Mouse (Mus musculus): ENCODE measurements around the gene Slpi. TPM values are rescaled to one million over a fixed set of nuclear protein-coding genes. Genes with fewer than 3 reads are reported as not detected.
"Not testable (repeated sequence)": the region's sequence is repeated elsewhere in the genome, so short reads cannot be mapped to it uniquely, and the experiment has no call there.

Slpi gene
- polyA plus RNA-seq, 1 experiment from 2014 or later: 26.6 TPM

DNA sequence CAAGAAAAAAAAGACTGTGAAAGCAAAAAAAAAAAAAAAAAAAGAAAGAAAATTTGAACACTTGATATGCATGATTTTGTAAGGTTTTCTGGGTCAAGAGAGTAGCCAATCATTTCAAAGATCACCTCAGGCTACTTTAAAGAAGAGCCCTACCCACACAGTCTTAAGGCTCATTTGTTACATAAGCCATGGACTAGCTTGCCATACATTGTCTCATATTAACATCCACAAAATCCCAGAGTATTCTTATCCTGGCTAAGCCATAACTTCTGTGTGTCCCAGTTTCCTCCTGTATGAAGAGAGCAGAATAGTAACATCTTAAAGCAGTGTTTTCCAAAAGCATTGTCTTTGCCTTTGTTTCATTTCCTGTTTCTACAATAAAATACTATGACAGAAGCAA is 73.4 kb downstream of the Slpi start:
- not testable (repeated sequence) for H3K4me2 ChIP-seq (ENCODE audit: low read depth, low read length); H3K4me1 ChIP-seq (ENCODE audit: control insufficient read depth, low read depth, low read length); H3K36me3 ChIP-seq (ENCODE audit: control insufficient read depth, insufficient read depth); H3K9ac ChIP-seq (ENCODE audit: low read depth, low read length); ATAC-seq (ENCODE audit: low read depth); H3K27ac ChIP-seq (ENCODE audit: low read length); H3K4me3 ChIP-seq (ENCODE audit: low read depth, low read length); H3K27me3 ChIP-seq (ENCODE audit: control insufficient read depth, insufficient read depth, low read depth, low read length); H3K9me3 ChIP-seq (replicated peaks; ENCODE audit: control insufficient read depth, low read length)

DNA sequence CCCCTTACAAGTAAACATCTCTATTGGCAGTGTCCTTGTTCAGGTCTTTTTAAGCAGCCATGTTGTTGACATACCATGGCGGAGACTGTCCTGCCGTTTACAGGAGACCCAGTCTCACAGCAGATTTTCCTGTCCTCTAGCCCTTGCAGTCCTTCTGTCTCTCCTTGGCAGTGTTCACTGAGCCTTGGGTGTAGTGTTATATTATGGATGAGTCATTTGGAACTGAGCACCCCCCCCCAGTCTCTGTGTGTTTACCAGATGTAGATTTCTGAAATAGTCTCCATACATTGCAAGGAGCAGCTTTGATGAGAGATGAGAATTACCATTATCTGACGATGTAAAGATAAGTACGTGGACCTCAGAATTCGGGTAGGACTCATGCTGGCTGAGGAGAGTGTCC is 76.3 kb downstream of the Slpi start:
- ATAC-seq (ENCODE audit: low read depth): no peak
- Histone ChIP-seq H3K4me1 (ENCODE audit: control insufficient read depth, low read depth, low read length) (no peaks in the 10 kb centered on the region), H3K27me3 (ENCODE audit: control insufficient read depth, insufficient read depth, low read depth, low read length) (no peaks in the 10 kb centered on the region), H3K4me3 (ENCODE audit: low read depth, low read length) (no peak overlapping the region), H3K36me3 (ENCODE audit: control insufficient read depth, insufficient read depth) (no peaks in the 10 kb centered on the region), H3K4me2 (ENCODE audit: low read depth, low read length) (no peak overlapping the region), H3K9me3 (replicated peaks; ENCODE audit: control insufficient read depth, low read length) (no peaks in the 10 kb centered on the region), H3K27ac (ENCODE audit: low read length) (no peak overlapping the region), H3K9ac (ENCODE audit: low read depth, low read length) (no peak overlapping the region)
- 63% methylated on average over 5 of the region's 5 CpGs for WGBS (ENCODE audit: insufficient replicate concordance)

Small RNA genes lying within 50 kb of the gene (microRNA-seq; reads per million reads assigned to microRNA genes)
- gene Mir7678: not detected

Other genes with a start within 250 kb of the Slpi start
- not detected in 2 replicates for gene Kcns1, start 218.0 kb downstream of the Slpi start, polyA plus RNA-seq (2015; fragmentation: Nextera tagmentation; extraction: Ambion mirVana)
- gene Wfdc5, start 206.4 kb downstream of the Slpi start, polyA plus RNA-seq (2015; fragmentation: Nextera tagmentation; extraction: Ambion mirVana): not detected in 2 replicates
- not detected in 2 replicates for gene Wfdc12, start 198.5 kb downstream of the Slpi start, polyA plus RNA-seq (2015; fragmentation: Nextera tagmentation; extraction: Ambion mirVana)
- gene Wfdc15a, start 189.0 kb downstream of the Slpi start, polyA plus RNA-seq (2015; fragmentation: Nextera tagmentation; extraction: Ambion mirVana): not detected in 2 replicates
- 0.45 TPM in 1 of 2 replicates, not detected in the other for gene Wfdc15b, start 167.4 kb downstream of the Slpi start, polyA plus RNA-seq (2015; fragmentation: Nextera tagmentation; extraction: Ambion mirVana)
- not detected in 2 replicates for gene Svs2, start 150.6 kb downstream of the Slpi start, polyA plus RNA-seq (2015; fragmentation: Nextera tagmentation; extraction: Ambion mirVana)
- not detected in 2 replicates for gene Svs3b, start 132.5 kb downstream of the Slpi start, polyA plus RNA-seq (2015; fragmentation: Nextera tagmentation; extraction: Ambion mirVana)
- gene Svs4, start 110.6 kb downstream of the Slpi start, polyA plus RNA-seq (2015; fragmentation: Nextera tagmentation; extraction: Ambion mirVana): not detected in 2 replicates
- not detected in 2 replicates for gene Svs3a, start 99.8 kb downstream of the Slpi start, polyA plus RNA-seq (2015; fragmentation: Nextera tagmentation; extraction: Ambion mirVana)
- not detected in 2 replicates for gene Svs6, start 72.3 kb downstream of the Slpi start, polyA plus RNA-seq (2015; fragmentation: Nextera tagmentation; extraction: Ambion mirVana)
- gene Svs5, start 56.4 kb downstream of the Slpi start, polyA plus RNA-seq (2015; fragmentation: Nextera tagmentation; extraction: Ambion mirVana): not detected in 2 replicates
- 0.14 and 0.89 TPM in 2 replicates for gene Rbpjl, start 14.0 kb upstream of the Slpi start, polyA plus RNA-seq (2015; fragmentation: Nextera tagmentation; extraction: Ambion mirVana)
- 0.09 and 0.12 TPM in 2 replicates for gene Matn4, start 16.1 kb upstream of the Slpi start, polyA plus RNA-seq (2015; fragmentation: Nextera tagmentation; extraction: Ambion mirVana)
- 70.1 and 72.5 TPM in 2 replicates for gene Sdc4, start 54.8 kb upstream of the Slpi start, polyA plus RNA-seq (2015; fragmentation: Nextera tagmentation; extraction: Ambion mirVana)
- 24.5 and 24.8 TPM in 2 replicates for gene Sys1, start 67.9 kb upstream of the Slpi start, polyA plus RNA-seq (2015; fragmentation: Nextera tagmentation; extraction: Ambion mirVana)
- gene Gm20458, start 71.9 kb upstream of the Slpi start, polyA plus RNA-seq (2015; fragmentation: Nextera tagmentation; extraction: Ambion mirVana): 4.6 and 5.6 TPM in 2 replicates
- not detected in 2 replicates for gene Trp53tg5, start 84.6 kb upstream of the Slpi start, polyA plus RNA-seq (2015; fragmentation: Nextera tagmentation; extraction: Ambion mirVana)
- 1.5 and 2.7 TPM in 2 replicates for gene Dbndd2, start 97.0 kb upstream of the Slpi start, polyA plus RNA-seq (2015; fragmentation: Nextera tagmentation; extraction: Ambion mirVana)
- gene Pigt, start 108.4 kb upstream of the Slpi start, polyA plus RNA-seq (2015; fragmentation: Nextera tagmentation; extraction: Ambion mirVana): 20.8 and 24.0 TPM in 2 replicates
- 0.76 and 1.7 TPM in 2 replicates for gene Wfdc2, start 173.3 kb upstream of the Slpi start, polyA plus RNA-seq (2015; fragmentation: Nextera tagmentation; extraction: Ambion mirVana)
- not detected in 2 replicates for gene Spint3, start 184.4 kb upstream of the Slpi start, polyA plus RNA-seq (2015; fragmentation: Nextera tagmentation; extraction: Ambion mirVana)
- gene Wfdc6a, start 196.4 kb upstream of the Slpi start, polyA plus RNA-seq (2015; fragmentation: Nextera tagmentation; extraction: Ambion mirVana): 0.21 TPM in 1 of 2 replicates, not detected in the other
- gene Eppin, start 204.5 kb upstream of the Slpi start, polyA plus RNA-seq (2015; fragmentation: Nextera tagmentation; extraction: Ambion mirVana): not detected in 2 replicates
- not detected in 2 replicates for gene Wfdc6b, start 224.4 kb upstream of the Slpi start, polyA plus RNA-seq (2015; fragmentation: Nextera tagmentation; extraction: Ambion mirVana)
- gene Wfdc8, start 224.5 kb upstream of the Slpi start, polyA plus RNA-seq (2015; fragmentation: Nextera tagmentation; extraction: Ambion mirVana): not detected in 2 replicates
- gene Wfdc16, start 249.7 kb upstream of the Slpi start, polyA plus RNA-seq (2015; fragmentation: Nextera tagmentation; extraction: Ambion mirVana): not detected in 2 replicates

All from liver, embryonic 16.5 days (tissue).